Mouse (Mus musculus): ENCODE measurements around the gene Rab3c.

- TF ChIP-seq CTCF (IDR thresholded peaks at IDR 0.05; ENCODE audit: low read depth) (no peak), EP300 (optimal IDR thresholded peaks at IDR 0.05) (no peak)
Observed at GRCm38 (mm10) chr13:110024381-110025161, 256.2 kb downstream of the Rab3c start.

Data from stomach, postnatal 0 days (tissue).